Mouse (Mus musculus): ENCODE measurements around the gene Cxcr5.

Cxcr5 gene

DNA sequence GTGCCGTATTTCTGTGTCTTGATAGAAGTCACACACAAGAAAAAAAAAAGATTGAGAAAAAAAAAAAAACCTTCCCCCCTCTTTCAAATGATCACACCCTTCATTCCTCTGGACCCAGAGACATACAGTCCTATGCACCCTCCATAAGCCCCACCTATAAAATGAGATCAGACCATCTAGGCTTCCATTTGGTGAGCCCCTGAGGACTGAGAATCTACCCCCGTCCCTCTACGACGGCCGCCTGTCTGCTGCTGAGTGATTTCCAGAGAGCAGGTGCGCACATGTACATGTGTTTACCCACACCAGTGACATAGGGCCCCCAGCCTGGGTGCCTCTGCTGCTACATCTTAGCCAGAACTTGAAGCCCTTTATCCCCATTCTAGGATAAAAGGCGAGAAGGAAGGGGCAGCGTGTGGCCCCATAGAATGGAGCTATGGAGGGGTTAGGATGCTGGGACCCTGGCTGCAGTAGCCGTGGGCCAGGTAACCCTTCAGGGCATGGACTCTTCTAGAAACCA lies 51.3 kb downstream of the Cxcr5 start:
- in situ Hi-C loops (cut with MboI, MseI) = no loop called here

DNA sequence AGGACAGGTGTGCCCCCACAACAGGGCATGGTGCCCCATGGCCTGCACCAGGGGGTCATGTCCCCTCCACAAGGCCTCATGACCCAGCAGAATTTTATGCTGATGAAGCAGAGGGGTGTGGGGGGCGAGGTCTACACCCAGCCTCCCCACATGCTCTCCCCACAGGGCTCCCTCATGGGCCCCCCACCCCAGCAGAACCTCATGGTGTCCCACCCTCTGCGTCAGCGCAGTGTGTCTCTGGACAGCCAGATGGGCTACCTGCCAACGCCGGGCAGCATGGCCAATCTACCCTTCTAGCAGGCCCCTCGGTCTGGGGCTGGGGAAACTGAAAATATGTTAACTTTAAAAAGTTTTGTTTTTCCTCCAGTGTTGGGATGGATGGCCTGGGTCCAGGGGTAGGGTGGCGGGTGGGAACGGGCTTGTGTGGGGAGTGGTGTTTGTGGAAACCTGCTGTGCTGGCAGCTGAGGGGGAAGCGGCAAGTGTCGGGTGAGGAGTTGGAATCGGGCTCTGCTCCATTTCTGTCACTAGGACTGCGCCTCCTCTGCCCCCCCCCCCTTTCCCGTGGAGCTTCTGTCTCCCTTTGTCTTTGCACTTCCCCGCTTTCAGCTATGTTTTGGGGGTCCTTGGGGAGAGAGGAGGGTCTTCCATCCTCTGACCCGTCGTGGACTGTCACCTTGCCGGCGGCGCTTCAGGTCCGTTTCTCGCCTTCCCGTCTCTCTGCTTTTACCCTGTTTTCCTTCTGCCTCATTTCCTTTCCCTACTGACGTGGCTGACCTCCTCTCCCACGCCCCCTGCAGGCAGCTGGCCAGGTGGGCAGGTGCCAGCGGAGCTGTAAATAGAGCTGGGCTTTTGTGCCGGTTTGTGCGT lies 52.0 kb downstream of the Cxcr5 start:
- in situ Hi-C loops (cut with MboI, MseI) = no loop called here

DNA sequence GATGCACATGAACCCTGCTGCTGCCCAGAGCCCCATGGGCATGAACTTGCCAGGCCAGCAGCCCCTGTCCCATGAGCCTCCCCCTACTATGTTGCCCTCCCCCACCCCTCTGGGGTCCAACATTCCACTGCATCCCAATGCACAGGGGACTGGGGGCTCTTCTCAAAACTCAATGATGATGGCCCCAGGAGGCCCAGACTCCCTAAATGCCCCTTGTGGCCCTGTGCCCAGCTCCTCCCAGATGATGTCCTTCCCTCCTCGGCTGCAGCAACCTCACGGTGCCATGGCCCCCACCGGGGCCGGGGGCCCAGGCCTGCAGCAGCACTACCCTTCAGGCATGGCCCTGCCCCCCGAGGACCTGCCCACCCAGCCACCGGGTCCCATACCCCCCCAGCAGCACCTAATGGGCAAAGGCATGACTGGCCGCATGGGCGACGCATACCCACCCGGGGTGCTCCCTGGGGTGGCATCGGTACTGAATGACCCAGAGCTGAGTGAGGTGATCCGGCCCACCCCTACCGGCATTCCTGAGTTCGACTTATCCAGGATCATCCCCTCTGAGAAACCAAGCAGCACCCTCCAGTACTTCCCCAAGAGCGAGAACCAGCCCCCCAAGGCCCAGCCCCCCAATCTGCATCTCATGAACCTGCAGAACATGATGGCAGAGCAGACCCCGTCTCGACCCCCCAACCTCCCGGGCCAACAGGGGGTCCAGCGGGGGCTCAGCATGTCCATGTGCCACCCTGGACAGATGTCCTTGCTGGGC lies 52.8 kb downstream of the Cxcr5 start:
- in situ Hi-C loops (cut with MboI, MseI) = no loop called here

DNA sequence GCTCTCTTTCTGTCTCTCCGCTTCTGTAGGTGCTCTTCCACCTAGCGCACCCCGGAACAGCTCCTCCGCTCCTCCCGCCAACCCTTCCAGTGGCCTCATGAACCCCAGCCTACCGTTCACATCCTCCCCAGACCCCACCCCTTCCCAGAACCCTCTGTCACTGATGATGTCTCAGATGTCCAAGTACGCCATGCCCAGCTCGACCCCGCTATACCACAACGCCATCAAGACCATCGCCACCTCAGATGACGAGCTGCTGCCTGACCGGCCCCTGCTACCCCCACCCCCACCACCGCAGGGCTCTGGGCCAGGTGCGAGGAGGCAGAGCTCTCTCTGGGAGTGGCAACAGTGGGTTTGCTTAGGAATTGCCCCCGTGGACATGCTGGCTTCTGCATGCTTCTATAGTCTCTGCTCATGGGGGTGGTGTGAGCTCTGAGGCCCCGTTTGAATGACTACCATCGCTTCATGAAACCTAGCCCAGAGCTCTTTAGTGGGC lies 53.5 kb downstream of the Cxcr5 start:
- in situ Hi-C loops (cut with MboI, MseI) = no loop called here

DNA sequence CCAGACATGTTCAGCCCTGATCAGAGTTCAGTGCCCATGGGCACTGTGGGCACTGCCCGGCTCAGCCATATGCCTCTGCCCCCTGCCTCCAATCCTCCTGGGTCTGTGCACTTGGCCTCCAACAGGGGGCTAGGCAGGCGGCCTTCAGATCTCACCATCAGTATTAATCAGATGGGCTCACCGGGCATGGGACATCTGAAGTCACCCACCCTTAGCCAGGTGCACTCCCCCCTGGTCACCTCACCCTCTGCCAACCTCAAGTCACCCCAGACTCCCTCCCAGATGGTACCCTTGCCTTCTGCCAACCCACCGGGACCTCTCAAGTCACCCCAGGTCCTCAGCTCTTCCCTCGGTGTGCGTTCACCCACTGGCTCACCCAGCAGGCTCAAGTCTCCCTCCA lies 54.3 kb downstream of the Cxcr5 start:
- in situ Hi-C loops (cut with MboI, MseI) = no loop called here

DNA sequence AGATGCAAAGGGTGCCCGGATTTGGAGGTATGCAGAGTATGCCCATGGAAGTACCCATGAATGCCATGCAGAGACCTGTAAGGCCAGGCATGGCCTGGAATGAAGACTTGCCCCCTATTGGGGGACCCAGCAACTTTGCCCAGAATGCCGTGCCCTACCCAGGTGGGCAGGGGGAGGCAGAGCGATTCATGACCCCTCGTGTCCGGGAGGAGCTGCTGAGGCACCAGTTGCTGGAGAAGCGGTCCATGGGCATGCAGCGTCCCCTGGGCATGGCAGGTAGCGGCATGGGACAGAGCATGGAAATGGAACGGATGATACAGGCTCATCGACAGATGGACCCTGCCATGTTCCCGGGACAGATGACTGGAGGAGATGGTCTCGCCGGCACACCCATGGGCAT lies 55.1 kb downstream of the Cxcr5 start:
- in situ Hi-C loops (cut with MboI, MseI) = no loop called here

DNA sequence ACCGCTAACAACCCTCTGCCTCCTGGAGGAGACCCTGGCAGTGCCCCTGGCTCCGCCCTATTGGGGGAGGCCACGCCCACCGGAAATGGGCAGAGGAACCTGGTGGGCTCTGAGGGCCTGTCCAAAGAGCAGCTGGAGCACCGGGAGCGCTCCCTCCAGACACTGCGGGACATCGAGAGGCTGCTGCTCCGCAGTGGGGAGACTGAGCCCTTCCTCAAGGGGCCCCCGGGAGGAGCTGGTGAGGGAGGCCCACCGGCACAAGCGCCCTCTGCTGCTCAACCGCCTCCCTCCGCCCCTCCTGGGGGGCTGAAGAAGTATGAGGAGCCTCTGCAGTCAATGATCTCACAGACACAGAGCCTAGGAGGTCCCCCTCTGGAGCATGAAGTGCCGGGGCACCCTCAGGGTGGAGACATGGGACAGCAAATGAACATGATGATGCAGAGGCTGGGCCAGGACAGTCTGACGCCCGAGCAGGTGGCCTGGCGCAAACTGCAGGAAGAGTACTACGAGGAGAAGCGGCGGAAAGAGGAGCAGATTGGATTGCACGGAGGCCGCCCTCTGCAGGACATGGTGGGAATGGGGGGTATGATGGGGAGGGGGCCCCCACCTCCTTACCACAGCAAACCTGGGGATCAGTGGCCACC lies 55.7 kb downstream of the Cxcr5 start:
- in situ Hi-C loops (cut with MboI, MseI) = no loop called here

DNA sequence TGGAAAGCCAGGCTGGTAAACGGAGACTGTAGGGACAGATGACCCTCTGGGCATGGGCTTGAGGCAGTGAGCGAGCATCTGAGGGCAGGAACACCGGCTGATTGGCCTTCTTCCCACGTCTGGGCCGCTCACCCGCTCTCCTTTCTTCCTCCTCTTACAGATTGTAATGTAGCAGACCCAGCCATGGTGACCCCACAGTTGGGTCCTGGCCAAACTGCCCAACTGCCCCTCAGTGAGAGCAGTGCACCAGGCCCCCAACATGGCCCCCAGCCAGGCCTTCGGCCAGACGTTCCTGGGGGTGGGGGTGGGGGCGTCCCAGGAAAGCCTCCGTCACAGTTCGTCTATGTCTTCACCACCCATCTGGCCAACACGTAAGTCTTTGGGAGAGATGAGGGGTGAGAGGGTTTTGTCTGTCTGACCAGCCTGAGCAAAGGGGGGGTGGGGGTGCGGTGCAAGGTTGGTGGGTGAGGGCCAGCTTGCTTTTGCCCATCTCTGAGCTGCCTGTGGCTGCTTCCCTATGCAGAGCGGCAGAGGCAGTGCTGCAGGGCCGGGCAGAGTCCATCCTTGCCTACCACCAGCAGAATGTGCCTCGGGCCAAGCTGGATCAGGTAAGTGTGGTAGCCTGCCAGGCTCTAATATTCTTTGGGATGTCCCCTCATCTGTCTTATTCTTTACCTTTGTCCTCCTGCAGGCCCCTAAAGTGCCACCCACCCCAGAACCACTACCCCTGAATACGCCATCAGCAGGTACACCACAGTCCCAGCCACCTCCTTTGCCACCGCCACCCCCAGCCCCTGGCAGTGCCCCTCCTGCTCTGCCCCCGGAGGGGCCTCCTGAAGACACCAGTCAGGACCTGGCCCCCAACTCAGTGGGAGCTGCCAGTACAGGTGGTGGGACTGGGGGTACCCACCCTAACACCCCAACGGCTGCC lies 56.5 kb downstream of the Cxcr5 start:
- in situ Hi-C loops (cut with MboI, MseI) = loop anchor here (5.0 kb wide), 1 partner anchor 48 kb away; no protein-coding TSS in a partner anchor

DNA sequence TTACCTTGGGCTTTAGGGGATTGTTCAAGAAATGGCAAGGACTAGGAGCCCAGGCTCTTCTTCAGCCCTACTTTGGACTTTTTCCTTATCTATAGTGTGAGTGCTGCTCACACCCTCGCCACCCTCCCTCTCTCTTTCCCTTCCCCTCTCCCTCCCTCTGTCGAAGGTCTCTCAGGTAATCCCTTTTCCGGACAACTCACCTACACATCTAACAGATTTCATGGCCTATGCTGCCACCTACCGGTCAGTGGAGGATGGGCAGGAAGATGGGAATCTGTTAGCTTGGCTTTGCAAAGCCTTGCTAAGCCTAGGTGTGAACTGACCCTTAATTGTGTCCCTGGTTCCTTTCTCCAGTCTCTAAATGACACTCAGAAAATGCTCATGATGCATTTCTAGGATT lies 59.7 kb downstream of the Cxcr5 start:
- in situ Hi-C loops (cut with MboI, MseI) = loop anchor here (5.0 kb wide), 1 partner anchor 45 kb away; no protein-coding TSS in a partner anchor

DNA sequence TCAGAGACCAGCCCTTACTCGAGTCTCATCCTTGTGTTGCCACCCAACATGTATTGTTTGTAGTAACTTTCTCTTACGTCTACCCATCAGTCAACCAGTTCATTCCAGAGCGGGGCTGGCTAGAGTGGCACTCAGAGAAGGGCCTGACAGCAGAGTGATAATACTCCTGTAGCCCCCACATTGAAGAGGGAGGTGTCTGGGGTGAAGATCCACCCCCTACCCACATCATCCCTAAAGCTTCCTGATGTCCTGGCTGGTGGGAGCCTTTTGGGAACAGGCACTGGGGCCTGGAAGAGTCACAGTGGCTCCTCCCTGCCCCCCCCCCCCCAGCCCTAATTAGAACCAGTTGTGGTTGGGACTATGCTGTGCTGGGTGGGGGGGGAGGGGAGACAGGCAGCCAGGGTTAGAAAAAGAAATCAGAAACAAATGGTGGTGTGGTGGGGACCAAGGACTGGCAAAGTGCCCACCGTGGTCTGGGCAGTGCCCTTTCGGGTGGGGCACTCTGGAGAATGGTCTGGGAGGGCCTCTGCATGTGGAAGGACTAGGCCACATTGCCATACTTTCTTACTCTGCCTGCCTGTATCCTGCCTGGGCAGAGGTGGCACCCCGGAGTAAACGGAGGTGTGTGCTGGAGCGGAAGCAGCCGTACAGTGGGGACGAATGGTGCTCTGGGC lies 60.3 kb downstream of the Cxcr5 start:
- in situ Hi-C loops (cut with MboI, MseI) = loop anchor here (5.0 kb wide), 1 partner anchor 44 kb away; no protein-coding TSS in a partner anchor

DNA sequence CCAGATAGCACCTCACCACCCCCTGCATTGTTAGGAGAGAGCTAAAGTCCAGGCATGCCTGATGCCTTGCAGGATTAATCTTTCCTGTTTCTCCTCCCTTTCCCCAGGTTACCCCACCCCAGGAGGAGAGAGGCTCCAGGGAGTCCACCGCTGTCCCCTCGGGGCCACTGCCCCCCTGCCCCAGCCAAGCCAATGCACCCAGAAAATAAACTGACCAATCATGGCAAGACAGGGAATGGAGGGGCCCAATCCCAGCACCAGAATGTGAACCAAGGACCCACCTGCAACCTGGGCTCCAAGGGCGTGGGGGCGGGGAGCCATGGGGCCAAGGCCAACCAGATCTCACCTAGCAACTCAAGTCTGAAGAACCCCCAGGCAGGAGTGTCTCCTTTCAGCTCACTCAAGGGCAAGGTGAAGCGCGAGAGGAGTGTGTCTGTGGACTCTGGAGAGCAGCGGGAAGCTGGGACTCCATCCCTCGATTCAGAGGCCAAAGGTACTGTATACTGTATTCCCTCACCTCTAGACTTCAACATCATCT lies 61.0 kb downstream of the Cxcr5 start:
- in situ Hi-C loops (cut with MboI, MseI) = loop anchor here (5.0 kb wide), 1 partner anchor 43 kb away; no protein-coding TSS in a partner anchor

DNA sequence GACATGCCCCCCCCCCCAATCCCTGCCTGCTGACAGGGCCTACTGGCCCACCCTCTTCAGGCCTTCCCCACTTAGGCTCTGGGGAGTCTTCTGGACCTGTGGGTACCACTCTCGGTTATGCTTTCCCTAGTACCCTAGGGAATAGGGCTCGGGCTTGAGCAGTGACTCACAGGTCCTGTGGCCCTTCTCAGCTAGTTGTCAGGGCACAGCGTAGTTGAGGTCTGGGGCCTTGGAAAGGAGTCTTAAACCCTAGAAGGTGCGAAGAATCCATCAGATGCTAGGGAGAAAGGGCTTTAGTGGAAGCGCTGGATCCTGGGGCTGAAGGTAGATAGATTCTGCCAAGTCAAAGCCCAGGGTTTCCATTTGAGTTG lies 61.5 kb downstream of the Cxcr5 start:
- in situ Hi-C loops (cut with MboI, MseI) = loop anchor here (5.0 kb wide), 1 partner anchor 43 kb away; no protein-coding TSS in a partner anchor

DNA sequence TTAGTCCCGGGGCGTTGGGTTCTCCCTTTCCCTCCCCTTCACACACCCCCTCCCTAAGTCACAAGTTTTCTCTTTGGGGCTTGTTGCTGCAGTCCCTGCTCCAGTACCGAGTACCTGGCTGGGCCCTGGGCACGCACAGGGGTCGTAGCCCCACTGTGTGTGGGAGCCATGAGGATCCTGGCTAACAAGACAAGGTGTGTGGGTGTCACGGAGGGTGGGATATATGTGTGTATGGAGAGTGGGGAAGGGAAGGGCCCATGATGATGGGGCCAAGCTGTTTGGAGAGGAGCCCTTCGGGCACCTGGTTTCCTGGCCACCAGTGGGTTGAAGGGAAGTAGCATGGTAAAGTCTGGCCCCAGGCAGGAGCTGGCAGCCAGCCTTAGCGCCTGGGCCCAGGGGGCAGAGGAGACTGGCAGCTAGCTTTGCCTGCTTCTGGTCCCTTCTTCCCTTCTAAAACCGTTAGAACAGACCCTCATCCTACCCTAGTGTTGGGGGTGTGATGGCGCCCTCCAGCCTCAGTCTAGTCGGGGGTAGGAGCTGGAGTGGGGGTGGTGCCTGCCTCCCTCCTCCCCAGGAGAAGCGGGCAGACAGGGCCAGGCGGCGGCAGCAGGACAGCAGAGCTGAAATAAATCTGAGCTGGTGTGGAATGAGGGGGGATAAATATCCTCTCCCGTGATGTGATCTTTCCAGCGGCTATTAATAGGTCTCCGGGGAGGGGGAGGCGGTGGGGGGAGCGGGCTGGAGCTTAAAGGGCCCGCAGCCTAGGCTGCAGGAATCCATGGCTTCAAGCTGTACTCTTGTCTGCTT lies 62.1 kb downstream of the Cxcr5 start:
- in situ Hi-C loops (cut with MboI, MseI) = loop anchor here (5.0 kb wide), 1 partner anchor 42 kb away; no protein-coding TSS in a partner anchor

DNA sequence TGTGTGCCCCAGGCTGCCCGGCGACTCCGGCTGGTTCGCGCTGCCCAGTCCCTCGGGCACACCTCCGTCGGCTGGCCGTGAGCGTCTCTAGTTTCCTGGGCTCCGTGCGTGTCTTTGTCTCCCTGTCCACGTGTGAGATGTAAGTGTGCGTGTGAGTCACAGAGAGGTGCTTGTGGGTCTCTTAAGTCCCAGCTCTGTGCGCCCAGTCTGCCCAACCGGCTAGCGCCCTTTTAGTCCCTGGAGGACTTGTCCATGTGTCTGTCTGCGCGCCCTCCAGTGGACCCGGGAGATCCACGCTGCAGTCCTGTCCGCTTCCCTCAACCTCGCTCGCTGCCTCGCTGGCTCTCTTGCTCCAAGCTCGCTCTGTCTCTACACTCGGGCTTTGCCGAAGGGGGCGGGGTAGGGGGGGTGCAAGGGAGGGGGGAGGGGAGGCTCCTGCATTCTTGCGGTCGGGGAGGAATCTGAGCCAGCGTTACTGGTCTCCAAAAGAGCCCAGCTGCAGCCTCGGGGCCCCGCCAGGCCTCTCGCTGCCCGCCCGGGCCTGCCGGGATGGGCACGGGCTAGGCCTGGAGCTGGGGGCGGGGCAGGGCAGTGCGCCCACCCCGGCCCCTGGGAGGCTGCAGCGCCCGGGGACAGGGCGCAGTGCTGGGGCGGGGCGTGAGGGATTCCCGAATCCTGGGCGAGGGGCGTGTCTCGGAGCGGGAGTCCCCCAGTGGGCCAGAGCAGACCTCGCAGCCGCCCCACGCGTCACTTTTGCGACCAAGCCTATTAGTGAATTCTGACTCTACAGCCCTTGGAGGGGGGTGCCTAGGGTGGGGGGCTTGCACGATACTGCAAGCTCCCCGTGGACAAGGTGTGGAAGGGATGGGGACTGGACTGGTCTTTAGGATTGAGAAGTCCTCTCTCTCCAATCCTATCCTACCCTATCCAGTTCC lies 63.0 kb downstream of the Cxcr5 start:
- in situ Hi-C loops (cut with MboI, MseI) = no loop called here

DNA sequence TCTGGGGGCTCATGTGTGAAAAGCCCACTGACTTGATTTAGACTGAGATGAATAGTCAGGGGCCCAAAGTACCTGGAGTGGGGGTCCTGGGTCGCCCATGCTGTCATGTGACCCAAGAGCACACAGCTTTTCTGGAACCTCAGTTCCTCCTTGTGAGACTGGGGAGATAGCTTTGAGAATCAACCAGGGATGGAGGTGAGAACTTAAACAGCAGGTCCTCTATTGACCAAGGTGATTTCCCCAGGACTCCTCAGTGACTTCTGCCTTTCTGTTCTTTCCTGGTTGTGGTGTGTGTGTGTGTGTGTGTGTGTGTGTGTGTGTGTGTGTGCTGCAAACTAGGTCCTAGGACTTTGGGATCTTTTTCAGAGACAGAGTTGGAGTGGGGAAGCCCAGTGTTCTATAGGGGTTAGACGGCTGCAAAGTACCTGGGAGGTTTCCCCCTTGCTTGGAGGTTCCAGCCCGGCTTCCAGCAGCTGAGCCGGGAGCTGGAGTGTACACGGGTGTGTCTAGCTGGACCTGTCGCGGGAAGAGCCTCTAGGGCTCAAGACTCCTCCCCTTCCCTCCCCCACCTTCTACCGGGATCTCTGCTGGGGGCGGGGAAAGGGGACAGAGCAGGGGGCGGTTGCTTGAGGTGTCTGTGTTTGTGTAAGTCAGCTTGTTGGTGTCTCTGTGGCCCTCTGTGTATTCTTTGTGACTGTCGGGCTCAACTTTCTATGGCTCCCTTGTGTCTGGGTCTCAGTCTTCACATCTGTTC lies 63.9 kb downstream of the Cxcr5 start:
- in situ Hi-C loops (cut with MboI, MseI) = no loop called here

DNA sequence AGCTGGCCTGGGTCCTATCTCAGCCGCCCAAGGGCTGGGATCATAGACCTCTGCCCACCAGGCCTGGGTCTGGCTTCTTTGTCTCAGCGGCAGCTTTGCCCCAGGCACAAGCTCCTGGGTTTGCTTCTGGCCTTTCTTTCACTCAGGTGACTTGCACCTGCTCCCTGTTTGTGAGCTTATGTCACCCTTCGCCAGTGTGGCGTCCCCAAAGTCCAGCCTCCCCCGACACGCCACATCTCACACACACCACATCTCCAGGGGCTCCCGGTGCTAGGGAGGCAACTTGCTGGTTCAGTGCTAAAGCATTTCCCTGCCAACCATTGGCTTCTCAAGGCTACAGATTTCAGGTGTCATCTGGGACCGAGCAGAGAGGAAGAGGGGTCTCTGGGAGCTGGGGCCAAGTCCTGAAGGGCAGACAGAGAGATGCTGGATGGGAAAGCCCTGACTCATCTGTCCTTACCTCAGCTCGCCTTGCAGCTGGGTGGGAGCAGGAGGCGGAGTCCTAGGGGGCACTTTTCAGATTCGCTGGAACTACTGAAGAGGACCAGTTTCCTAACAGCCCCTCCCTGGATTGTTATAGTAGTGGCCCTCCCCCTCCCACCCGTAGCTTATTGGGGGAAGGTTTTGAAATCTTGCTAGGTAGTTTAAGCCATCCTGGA lies 64.7 kb downstream of the Cxcr5 start:
- in situ Hi-C loops (cut with MboI, MseI) = no loop called here

Data from T-helper 2 cell (primary cell).